Comparison of ENCODE assay signal across 25 mouse cellular contexts in genomic region chr2:126947646-126948045, GRCm38 (mm10).
"Had no signal": no experiment of that assay in that cellular context is flagged by ENCODE, and none has a peak within 500 bp of the region (broad histone marks: within the 10 kb centered on the region; RNA-seq: fewer than 3 reads in every experiment).

No protein-coding gene starts in this region.

- H3K36me3 ChIP-seq: heart, embryonic 10.5 days; heart, embryonic 12.5 days; hindbrain, embryonic 10.5 days; hindbrain, embryonic 12.5 days; kidney, embryonic 15.5 days; limb, embryonic 13.5 days; limb, embryonic 15.5 days; liver, embryonic 12.5 days had no signal

- H3K9ac ChIP-seq: heart, embryonic 12.5 days; hindbrain, embryonic 12.5 days; hindbrain, embryonic 14.5 days; kidney, embryonic 15.5 days; limb, embryonic 13.5 days; limb, embryonic 15.5 days; liver, embryonic 12.5 days; liver, embryonic 14.5 days had no signal

- H3K27ac ChIP-seq: gastrocnemius, adult 2 months; heart, embryonic 10.5 days; hindbrain, embryonic 10.5 days; hindbrain, embryonic 12.5 days; hindbrain, embryonic 14.5 days; kidney, embryonic 15.5 days; kidney, postnatal 0 days; layer of hippocampus, adult 2 months; left cerebral cortex, adult 2 months; limb, embryonic 13.5 days; limb, embryonic 15.5 days; liver, embryonic 12.5 days; liver, embryonic 14.5 days had no signal

- DNase-seq: gastrocnemius, adult 2 months; gastrocnemius, postnatal 10 days; gastrocnemius, postnatal 25 days; heart, adult 18-20 months; heart, postnatal 10 days; heart, postnatal 4 days; kidney, adult 11 months; kidney, adult 9 months; kidney, postnatal 14 days; kidney, postnatal 4 days; left cerebral cortex, postnatal 4 days had no signal

- ATAC-seq: hindbrain, embryonic 16.5 days; liver, embryonic 12.5 days had no signal

- H3K4me3 ChIP-seq: gastrocnemius, adult 2 months; heart, embryonic 10.5 days; heart, embryonic 12.5 days; hindbrain, embryonic 10.5 days; hindbrain, embryonic 12.5 days; kidney, embryonic 15.5 days; layer of hippocampus, adult 2 months; left cerebral cortex, adult 2 months; limb, embryonic 13.5 days; limb, embryonic 15.5 days; liver, embryonic 12.5 days had no signal

- H3K9me3 ChIP-seq: heart, embryonic 10.5 days; heart, embryonic 12.5 days; hindbrain, embryonic 10.5 days; hindbrain, embryonic 12.5 days; kidney, embryonic 15.5 days; limb, embryonic 13.5 days; limb, embryonic 15.5 days; liver, embryonic 12.5 days had no signal

- H3K4me1 ChIP-seq: hindbrain, embryonic 10.5 days; hindbrain, embryonic 12.5 days; limb, embryonic 13.5 days; limb, embryonic 15.5 days had no signal
